Mouse (Mus musculus) layer of hippocampus, postnatal 14 days (tissue): ENCODE data around the gene Tnip1. TPM values are rescaled to one million over a fixed set of nuclear protein-coding genes. Genes with fewer than 3 reads are reported as not detected.
"Not testable (repeated sequence)": the region's sequence is repeated elsewhere in the genome, so short reads cannot be mapped to it uniquely, and the experiment has no call there.

ENCODE experiments used
- DNase-seq, 2 experiments: peaks; one replicate each; pipeline ENCODE4 v3.0.0; 2021 to 2022; ENCODE audit warnings: low spot score in 2 of 2, mixed read lengths in 1 of 2
- total RNA-seq, 2 experiments: library from RNA; stranded (reverse); gene quantifications; 2 replicates each; pipeline ENCODE4 v1.2.3; 2021

The Tnip1 gene
- total RNA-seq, 2 experiments from 2014 or later = 34.3 to 34.4 TPM

- DNase-seq = no peak
Observed at GRCm38 (mm10) chr11:54911671-54912502, 50.8 kb downstream of the Tnip1 start.

GRCm38 (mm10) chr11:54911201-54911600, 51.5 kb downstream of the Tnip1 start:
- DNase-seq = no peak

GRCm38 (mm10) chr11:54910081-54910665, 52.5 kb downstream of the Tnip1 start:
- DNase-seq = no peak

GRCm38 (mm10) chr11:54909273-54909672, 53.4 kb downstream of the Tnip1 start:
- no peak for DNase-seq

GRCm38 (mm10) chr11:54907259-54907658, 55.5 kb downstream of the Tnip1 start:
- no peak for DNase-seq

GRCm38 (mm10) chr11:54906466-54906865, 56.3 kb downstream of the Tnip1 start:
- no peak for DNase-seq

GRCm38 (mm10) chr11:54905931-54906330, 56.8 kb downstream of the Tnip1 start:
- no peak for DNase-seq

GRCm38 (mm10) chr11:54905086-54905485, 57.6 kb downstream of the Tnip1 start:
- no peak for DNase-seq

- DNase-seq = no peak
Observed at GRCm38 (mm10) chr11:54903940-54904706, 58.6 kb downstream of the Tnip1 start.

- DNase-seq = no peak
Observed at GRCm38 (mm10) chr11:54903339-54903738, 59.4 kb downstream of the Tnip1 start.

GRCm38 (mm10) chr11:54902333-54903323, 60.1 kb downstream of the Tnip1 start, which contains the start of gene Gpx3:
Gene Gpx3, plus strand, starts transcription at chr11:54902453.
- peak; percentile 26 to 47 for DNase-seq

- no peak for DNase-seq
Observed at GRCm38 (mm10) chr11:54899657-54900056, 63.1 kb downstream of the Tnip1 start.

- DNase-seq = no peak
Observed at GRCm38 (mm10) chr11:54897470-54897869, 65.2 kb downstream of the Tnip1 start.

GRCm38 (mm10) chr11:54896646-54897045, 66.1 kb downstream of the Tnip1 start:
- DNase-seq = not testable (repeated sequence)

- no peak for DNase-seq
Observed at GRCm38 (mm10) chr11:54894589-54894988, 68.1 kb downstream of the Tnip1 start.

- DNase-seq = no peak
Observed at GRCm38 (mm10) chr11:54892091-54892490, 70.6 kb downstream of the Tnip1 start.

- DNase-seq = no peak
Observed at GRCm38 (mm10) chr11:54891341-54891740, 71.4 kb downstream of the Tnip1 start.

- DNase-seq = no peak
Observed at GRCm38 (mm10) chr11:54887927-54888326, 74.8 kb downstream of the Tnip1 start.

GRCm38 (mm10) chr11:54885406-54885805, 77.3 kb downstream of the Tnip1 start:
- DNase-seq = no peak

- no peak for DNase-seq
Observed at GRCm38 (mm10) chr11:54884937-54885336, 77.8 kb downstream of the Tnip1 start.
